Mouse (Mus musculus) ES-Bruce4 (cell line): Measurements from ENCODE around the gene Cxcr1.

Source experiments
- CTCF ChIP-seq: IDR thresholded peaks from one replicate; pipeline ENCODE4 v1.8.1; 2011; ENCODE audit warnings: low read depth, low read length
- EP300 ChIP-seq: IDR thresholded peaks from 2 replicates; pipeline ENCODE4 v1.6.1; 2011; ENCODE audit warnings: low read depth, low read length; ENCODE audit not compliant: insufficient read depth
- POLR2A ChIP-seq: IDR thresholded peaks from one replicate; pipeline ENCODE4 v1.8.1; 2011; ENCODE audit warnings: low read length; ENCODE audit not compliant: insufficient read depth

DNA sequence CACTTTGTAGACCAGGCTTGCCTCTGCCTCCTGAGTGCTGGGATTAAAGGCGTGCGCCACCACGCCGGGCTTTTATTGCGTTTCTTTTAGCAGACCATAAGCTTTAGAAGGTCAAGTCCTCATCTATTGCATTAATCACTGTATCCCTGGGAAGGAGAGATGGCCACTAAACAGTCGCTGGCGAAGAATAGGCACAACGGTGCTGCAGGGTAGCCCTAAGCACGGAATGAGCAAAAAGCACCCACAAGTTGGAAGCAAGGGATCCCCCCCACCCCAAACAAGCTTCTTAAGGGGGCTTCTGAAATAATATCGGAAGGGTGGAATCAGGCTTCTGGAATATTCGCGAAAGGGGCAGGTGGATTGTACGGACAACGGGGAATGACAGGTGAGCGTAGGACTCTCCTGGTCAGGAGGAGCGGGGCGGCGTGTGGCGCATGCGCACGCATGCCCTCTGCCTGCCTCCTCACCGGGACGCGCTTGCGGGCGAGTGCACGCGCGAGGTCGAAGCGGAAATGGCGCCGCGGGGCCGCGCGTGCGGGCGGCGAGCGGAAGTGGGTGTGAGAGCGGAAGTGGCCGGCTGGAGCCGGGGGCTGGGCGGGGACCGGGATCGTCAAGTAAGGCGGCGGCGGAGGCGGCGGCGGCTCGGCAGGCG is 41.6 kb upstream of the Cxcr1 start, which contains the start of gene Arpc2:
- TF ChIP-seq CTCF (no peak), POLR2A (peak; percentile 86), EP300 (0 out of 2 replicates have a peak, but pooled peaks have one; percentile 21)
